Mouse (Mus musculus) midbrain, embryonic 14.5 days (tissue): ENCODE measurements around the gene Crym. TPM values are rescaled to one million over a fixed set of nuclear protein-coding genes. Genes with fewer than 3 reads are reported as not detected.
A peak's percentile ranks its signal among the peaks of the same experiment; 100 is the strongest.

ENCODE experiments used
- ATAC-seq: fragments of 200-750 bp; cut with Nextera tagmentation; 2 replicates; pipeline ENCODE4 v1.8.0; 2017; ENCODE audit warnings: moderate number of reproducible peaks, moderate library complexity; ENCODE audit not compliant: low FRiP score, low TSS enrichment
- DNase-seq: peaks from one replicate; pipeline ENCODE4 v3.0.0-alpha.2; 2015
- H3K27ac ChIP-seq: fragments of 300-500 bp; sonication (generic); replicated peaks from 2 replicates; pipeline ENCODE4 v1.5.1; 2014; ENCODE audit warnings: mild to moderate bottlenecking, low read depth, low read length, moderate library complexity
- H3K27me3 ChIP-seq: fragments of 300-500 bp; sonication (generic); 2 replicates; pipeline ENCODE4 v1.6.1; 2014; ENCODE audit warnings: low read length, control low read depth, mixed read lengths; ENCODE audit not compliant: control insufficient read depth, insufficient read depth
- H3K36me3 ChIP-seq: fragments of 300-500 bp; sonication (generic); 2 replicates; pipeline ENCODE4 v1.6.1; 2014; ENCODE audit warnings: low read length, control low read depth; ENCODE audit not compliant: control insufficient read depth, insufficient read depth
- H3K4me1 ChIP-seq: fragments of 300-500 bp; sonication (generic); 2 replicates; pipeline ENCODE4 v1.6.1; 2014; ENCODE audit warnings: mild to moderate bottlenecking, antibody characterized with exemption, low read length, control low read depth; ENCODE audit not compliant: control insufficient read depth, insufficient read depth
- H3K4me2 ChIP-seq: fragments of 300-500 bp; sonication (generic); 2 replicates; pipeline ENCODE4 v1.6.1; 2014; ENCODE audit warnings: mild to moderate bottlenecking, low read length, moderate library complexity
- H3K4me3 ChIP-seq: fragments of 300-500 bp; sonication (generic); replicated peaks from 2 replicates; pipeline ENCODE4 v1.5.1; 2014; ENCODE audit warnings: low read depth, low read length
- H3K9ac ChIP-seq: fragments of 300-500 bp; sonication (generic); replicated peaks from 2 replicates; pipeline ENCODE4 v1.6.1; 2014; ENCODE audit warnings: mild to moderate bottlenecking, low read length, moderate library complexity
- H3K9me3 ChIP-seq: fragments of 300-500 bp; sonication (generic); 2 replicates; pipeline ENCODE4 v1.6.1; 2016; ENCODE audit warnings: low read length, control low read depth, mixed read lengths; ENCODE audit not compliant: control insufficient read depth
- WGBS: fragments of 180-500 bp; shearing (Covaris S2); extraction: QIAGEN DNeasy Blood & Tissue Kit; methylation state at CpG from one replicate; pipeline ENCODE4 v1.1.7; 2014; 5-methylcytosine and 5-hydroxymethylcytosine counted together
- polyA plus RNA-seq: library from polyadenylated mRNA; unstranded; fragments of >200 nt; fragmentation: Nextera tagmentation; extraction: Ambion mirVana; gene quantifications from 2 replicates; pipeline ENCODE4 v1.2.1, GENCODE M21; 2014

The Crym gene
- 28.6 and 30.3 TPM in 2 replicates for polyA plus RNA-seq

DNA sequence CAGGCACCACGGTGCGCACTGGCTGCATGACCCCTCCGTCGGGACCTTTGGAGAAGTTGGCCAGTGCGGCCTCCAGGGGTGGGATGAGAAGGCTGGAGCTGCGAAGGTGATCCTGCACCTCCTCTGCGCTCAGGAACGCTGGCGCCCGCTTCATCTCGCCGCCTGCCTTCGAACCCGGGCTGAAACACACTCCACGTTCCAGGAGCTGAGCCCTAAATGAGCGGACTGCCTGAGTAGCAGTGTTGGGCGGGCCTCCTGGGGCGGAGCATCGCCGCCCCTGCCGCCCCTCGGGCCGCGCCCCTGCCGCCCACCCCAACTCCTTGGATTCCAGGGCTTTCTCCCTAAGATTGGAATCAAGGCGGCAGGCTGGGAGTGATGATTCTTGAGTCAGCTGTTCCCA is at the start of gene Crym:
Gene Crym, minus strand, starts transcription at position 341 of the 400 bp plus-strand sequence.
- Histone ChIP-seq H3K9me3 (no peaks in the 10 kb centered on the region), H3K36me3 (no peaks in the 10 kb centered on the region), H3K27me3 (peaks cover 16% of the 10 kb centered on the region), H3K4me2 (peak within 1 kb of the TSS; percentile 53), H3K4me3 (peak within 1 kb of the TSS; percentile 27), H3K27ac (no peak within 1 kb of the TSS), H3K9ac (peak within 1 kb of the TSS; percentile 43; the same call in 1 of the 2 replicates), H3K4me1 (no peaks in the 10 kb centered on the region)
- 3% methylated on average over 26 of the region's 26 CpGs for WGBS
- ATAC-seq (no peak), DNase-seq (no peak)

DNA sequence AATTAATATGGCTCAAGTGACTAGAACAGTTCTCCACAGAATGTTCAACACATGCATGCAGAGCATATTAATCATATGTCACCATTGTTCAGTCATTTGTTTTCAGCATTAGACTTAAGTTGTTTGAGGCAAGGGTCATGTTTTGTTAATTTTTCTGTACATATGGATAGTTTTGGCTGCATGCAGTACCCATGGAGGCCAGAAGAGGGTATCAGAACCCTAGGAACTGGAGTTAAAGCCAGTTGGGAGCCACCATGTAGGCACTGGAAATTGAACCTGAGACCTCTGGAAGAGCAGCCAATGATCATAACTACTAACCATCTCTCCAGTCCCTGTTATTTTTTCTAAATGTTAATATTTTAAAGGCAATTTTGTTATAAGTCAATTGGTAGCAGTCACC is 39.2 kb upstream of the Crym start:
- Histone ChIP-seq H3K27ac (no peak overlapping the region), H3K27me3 (no peaks in the 10 kb centered on the region), H3K9me3 (no peaks in the 10 kb centered on the region), H3K9ac (no peak overlapping the region), H3K4me1 (no peaks in the 10 kb centered on the region), H3K36me3 (no peaks in the 10 kb centered on the region), H3K4me3 (no peak overlapping the region), H3K4me2 (no peak overlapping the region)
- DNase-seq (no peak), ATAC-seq (no peak)

DNA sequence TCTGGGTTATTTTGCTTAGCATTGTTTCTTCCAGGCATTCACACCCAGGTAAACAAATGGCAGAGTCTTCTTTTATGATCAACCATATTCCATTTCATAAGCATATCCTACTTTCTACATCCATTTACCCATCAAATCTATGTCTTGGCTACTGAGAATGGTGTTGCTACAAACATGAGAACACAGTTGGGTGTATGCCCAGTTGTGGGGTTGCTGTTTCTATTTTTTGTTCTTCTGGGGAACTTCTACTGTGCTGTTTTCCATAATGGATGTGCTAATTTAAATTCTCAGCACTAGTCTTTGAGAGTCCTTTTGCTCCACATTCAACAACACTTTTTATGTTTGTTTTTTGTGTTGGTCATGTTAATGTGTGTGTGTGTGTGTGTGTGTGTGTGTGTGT is 26.6 kb upstream of the Crym start:
- H3K4me3 ChIP-seq, result no peak overlapping the region
- no peak for ATAC-seq
- no peaks in the 10 kb centered on the region for H3K36me3 ChIP-seq
- no peaks in the 10 kb centered on the region for H3K27me3 ChIP-seq
- no peak for DNase-seq
- no peaks in the 10 kb centered on the region for H3K9me3 ChIP-seq
- no peak overlapping the region for H3K27ac ChIP-seq
- H3K4me1 ChIP-seq, result no peaks in the 10 kb centered on the region
- H3K4me2 ChIP-seq, result no peak overlapping the region
- H3K9ac ChIP-seq, result no peak overlapping the region

DNA sequence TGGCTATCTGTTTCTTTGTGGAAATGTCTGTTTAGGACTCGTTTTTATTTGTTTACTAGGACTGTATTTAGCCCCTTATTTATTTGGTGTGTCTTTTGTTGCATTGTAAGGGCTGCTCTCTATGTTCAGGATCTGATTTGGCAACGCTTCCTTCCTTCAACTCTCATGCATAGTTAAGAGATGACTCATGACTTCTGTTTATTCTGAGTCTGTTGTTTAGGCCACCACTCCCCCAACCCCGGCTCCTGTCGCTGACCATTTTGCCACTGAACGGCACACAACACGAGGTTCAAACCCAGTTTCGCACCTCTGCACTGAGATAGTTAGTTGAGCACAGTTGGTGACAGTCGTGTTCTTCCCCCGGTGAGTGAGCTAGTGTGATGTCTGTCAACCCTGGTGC is 4.1 kb upstream of the Crym start:
- WGBS, result 73% methylated on average over 9 of the region's 9 CpGs
- H3K9ac ChIP-seq, result no peak overlapping the region

DNA sequence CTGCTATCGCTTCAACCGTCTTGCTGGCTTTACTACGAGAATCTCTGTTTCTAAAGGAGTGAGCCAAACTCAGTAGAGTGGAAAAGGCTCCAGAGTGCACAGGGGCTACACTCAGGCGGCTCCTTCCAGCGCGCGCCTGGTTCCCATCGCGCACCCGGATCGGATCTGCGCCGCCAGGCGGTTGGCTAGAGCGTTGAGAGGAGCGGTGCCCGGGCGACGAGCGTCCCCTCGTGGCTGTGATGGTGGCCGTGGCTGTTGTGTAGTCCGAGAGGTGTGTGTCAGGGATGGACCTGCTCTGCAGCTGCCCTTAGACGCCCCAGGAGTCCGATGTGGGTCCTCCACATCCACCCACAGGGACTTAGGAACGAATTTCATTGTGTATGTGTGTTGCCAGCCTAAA is 1.9 kb upstream of the Crym start, which contains the start of gene Abca14:
Gene Abca14, plus strand, starts transcription at position 173 of the 400 bp plus-strand sequence.
- H3K9me3 ChIP-seq, result no peaks in the 10 kb centered on the region
- DNase-seq (peak; percentile 86), ATAC-seq (peak; percentile 60; the same call in 1 of the 2 replicates)
- H3K4me3 ChIP-seq, result no peak within 1 kb of the TSS
- H3K4me2 ChIP-seq, result peak within 1 kb of the TSS; percentile 33
- H3K27ac ChIP-seq, result no peak within 1 kb of the TSS
- H3K36me3 ChIP-seq, result no peaks in the 10 kb centered on the region
- H3K9ac ChIP-seq, result no peak within 1 kb of the TSS
- H3K4me1 ChIP-seq, result no peaks in the 10 kb centered on the region
- H3K27me3 ChIP-seq, result peaks cover 16% of the 10 kb centered on the region
- WGBS, result 3% methylated on average over 26 of the region's 26 CpGs

More for the DNA sequence above, 4.1 kb upstream of the Crym start:
- H3K27ac ChIP-seq, result no peak overlapping the region
- H3K9me3 ChIP-seq, result no peaks in the 10 kb centered on the region
- no peak overlapping the region for H3K4me3 ChIP-seq
- no peak overlapping the region for H3K4me2 ChIP-seq
- no peaks in the 10 kb centered on the region for H3K36me3 ChIP-seq
- ATAC-seq, result no peak
- DNase-seq, result no peak
- H3K27me3 ChIP-seq, result peaks cover 8% of the 10 kb centered on the region
- no peaks in the 10 kb centered on the region for H3K4me1 ChIP-seq

DNA sequence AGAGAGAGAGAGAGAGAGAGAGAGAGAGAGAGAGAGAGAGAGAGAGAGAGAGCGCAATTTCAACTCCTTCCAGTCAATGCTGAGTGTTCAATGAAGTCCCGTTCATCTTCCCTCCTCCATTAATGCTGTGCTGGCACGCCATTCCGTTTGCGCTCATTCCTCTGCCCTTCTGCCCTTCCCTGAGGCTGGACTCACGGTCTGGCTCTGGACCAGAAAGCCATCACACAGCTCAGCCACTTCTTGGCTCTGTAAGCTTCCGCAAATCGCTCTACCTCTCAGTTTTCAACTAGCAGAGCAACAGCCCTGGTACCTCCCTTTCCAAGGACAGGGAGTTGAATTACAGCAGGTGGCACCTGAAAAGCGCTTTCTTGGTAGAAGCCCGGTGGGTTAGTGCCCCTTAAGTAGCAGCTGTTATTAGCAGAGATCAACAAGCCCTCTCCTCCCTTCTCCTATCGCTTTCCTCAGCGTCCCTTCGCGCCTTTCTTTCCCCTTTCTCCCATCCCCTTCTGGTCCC is 623 bp downstream of the Crym start:
- peak; percentile 26 for DNase-seq

DNA sequence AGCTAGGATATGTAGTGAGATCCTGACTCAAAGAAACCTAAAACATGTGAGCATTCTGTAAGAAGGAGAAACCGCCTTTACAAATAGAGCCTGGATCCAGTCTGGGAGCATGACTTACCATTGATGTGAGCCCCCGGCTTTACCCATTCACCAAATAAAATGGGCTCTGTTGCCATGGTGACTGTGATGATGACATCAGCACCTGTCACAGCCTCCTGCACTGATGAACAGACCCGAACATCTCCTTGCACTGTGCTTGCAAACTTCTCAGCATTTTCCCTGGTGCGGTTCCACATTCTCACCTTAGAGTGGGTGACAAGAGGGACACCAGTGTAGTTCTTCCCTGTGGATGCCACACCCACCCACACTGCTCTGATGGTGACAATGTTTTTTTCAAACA is 6.7 kb downstream of the Crym start:
- Histone ChIP-seq H3K36me3 (no peaks in the 10 kb centered on the region), H3K4me2 (no peak overlapping the region), H3K9me3 (no peaks in the 10 kb centered on the region), H3K4me3 (no peak overlapping the region), H3K27ac (no peak overlapping the region), H3K9ac (no peak overlapping the region), H3K4me1 (no peaks in the 10 kb centered on the region), H3K27me3 (peaks cover under 1% of the 10 kb centered on the region; the same call in 1 of the 2 replicates)
- ATAC-seq, result 0 out of 2 replicates have a peak, but pooled peaks have one; percentile 34
- WGBS, result 35% methylated on average over 4 of the region's 4 CpGs
- peak; percentile 48 for DNase-seq

More for the DNA sequence above, 623 bp downstream of the Crym start:
- Histone ChIP-seq H3K27ac (no peak overlapping the region), H3K4me3 (peak overlapping the region; percentile 27), H3K36me3 (no peaks in the 10 kb centered on the region), H3K9me3 (no peaks in the 10 kb centered on the region), H3K4me1 (no peaks in the 10 kb centered on the region), H3K4me2 (peak overlapping the region; percentile 53), H3K27me3 (peaks cover 16% of the 10 kb centered on the region), H3K9ac (peak overlapping the region; percentile 43; the same call in 1 of the 2 replicates)
- ATAC-seq, result no peak
- 2% methylated on average over 14 of the region's 14 CpGs for WGBS

DNA sequence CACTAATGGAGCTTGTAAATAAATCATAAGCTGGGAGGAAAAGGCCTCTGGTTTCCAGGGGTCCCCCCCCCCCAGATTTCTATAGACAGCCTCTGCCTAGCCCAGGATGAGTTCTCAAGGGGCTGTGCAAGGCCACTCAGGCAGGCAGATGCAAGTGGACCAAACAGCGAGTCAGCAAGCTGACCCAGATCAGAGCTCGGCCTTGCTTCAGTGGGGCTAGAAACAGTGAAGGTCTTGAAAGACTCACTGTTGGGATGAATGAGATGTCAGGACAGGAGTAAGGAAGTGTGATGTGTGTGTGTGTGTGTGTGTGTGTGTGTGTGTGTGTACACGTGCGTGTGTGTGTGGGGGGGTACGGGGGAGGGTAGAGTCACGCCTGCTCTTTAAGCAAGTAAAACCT is 9.1 kb downstream of the Crym start:
- no peak for ATAC-seq
- DNase-seq, result no peak
- H3K9ac ChIP-seq, result no peak overlapping the region
- H3K9me3 ChIP-seq, result no peaks in the 10 kb centered on the region
- H3K4me1 ChIP-seq, result no peaks in the 10 kb centered on the region
- H3K4me3 ChIP-seq, result no peak overlapping the region
- no peak overlapping the region for H3K27ac ChIP-seq
- 83% methylated on average over 6 of the region's 6 CpGs for WGBS
- H3K4me2 ChIP-seq, result no peak overlapping the region
- H3K27me3 ChIP-seq, result no peaks in the 10 kb centered on the region
- no peaks in the 10 kb centered on the region for H3K36me3 ChIP-seq

DNA sequence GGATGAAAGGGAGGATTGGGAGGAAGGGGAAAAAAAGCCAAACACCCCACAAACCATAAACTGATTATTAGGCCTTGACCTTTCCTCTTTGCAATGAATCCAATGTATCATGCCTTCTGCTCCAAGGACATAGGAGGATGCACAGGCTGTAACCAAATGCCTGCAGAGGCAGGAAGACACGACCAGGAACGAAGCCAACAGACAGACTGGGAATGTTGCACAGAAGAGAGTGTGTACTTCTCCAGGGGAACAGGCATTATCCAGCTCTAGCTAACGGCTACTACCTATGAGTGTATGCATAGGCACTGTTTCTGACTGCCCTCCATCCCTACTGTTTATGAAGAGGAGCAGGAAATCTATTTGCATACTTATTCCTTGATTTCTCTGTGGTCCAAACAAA is 9.7 kb downstream of the Crym start:
- Histone ChIP-seq H3K9ac (no peak overlapping the region), H3K27me3 (no peaks in the 10 kb centered on the region), H3K4me3 (no peak overlapping the region), H3K36me3 (no peaks in the 10 kb centered on the region), H3K4me1 (no peaks in the 10 kb centered on the region), H3K9me3 (no peaks in the 10 kb centered on the region), H3K27ac (no peak overlapping the region), H3K4me2 (no peak overlapping the region)
- WGBS, result 67% methylated on average over 3 of the region's 3 CpGs
- no peak for DNase-seq
- no peak for ATAC-seq
